Mouse (Mus musculus) heart, postnatal 0 days (tissue): ENCODE measurements around the gene Dgcr8. TPM values are rescaled to one million over a fixed set of nuclear protein-coding genes. Genes with fewer than 3 reads are reported as not detected.

Experiments used
- ATAC-seq: fragments of 200-750 bp; cut with Nextera tagmentation; 2 replicates; pipeline ENCODE4 v1.8.0; 2017; ENCODE audit warnings: low read depth, moderate number of reproducible peaks, moderate library complexity; ENCODE audit not compliant: insufficient read depth
- DNase-seq: peaks from one replicate; pipeline ENCODE4 v3.0.0-alpha.2; 2016; ENCODE audit warnings: low spot score
- H3K27ac ChIP-seq: fragments of 300-500 bp; sonication (generic); 2 replicates; pipeline ENCODE4 v1.5.1; 2014; ENCODE audit warnings: low read depth, mild to moderate bottlenecking
- H3K27me3 ChIP-seq: fragments of 300-500 bp; sonication (generic); 2 replicates; pipeline ENCODE4 v1.6.1; 2014; ENCODE audit warnings: low read length, mixed read lengths; ENCODE audit not compliant: control insufficient read depth, insufficient read depth
- H3K36me3 ChIP-seq: fragments of 300-500 bp; sonication (generic); replicated peaks from 2 replicates; pipeline ENCODE4 v1.6.1; 2014; ENCODE audit warnings: low read length, mixed read lengths; ENCODE audit not compliant: control insufficient read depth, insufficient read depth
- H3K4me1 ChIP-seq: fragments of 300-500 bp; sonication (generic); 2 replicates; pipeline ENCODE4 v1.6.1; 2014; ENCODE audit warnings: antibody characterized with exemption; ENCODE audit not compliant: control insufficient read depth, insufficient read depth
- H3K4me2 ChIP-seq: fragments of 300-500 bp; sonication (generic); 2 replicates; pipeline ENCODE4 v1.6.1; 2014; ENCODE audit warnings: low read depth, mild to moderate bottlenecking, low read length, moderate library complexity
- H3K4me3 ChIP-seq: fragments of 300-500 bp; sonication (generic); 2 replicates; pipeline ENCODE4 v1.5.1; 2014; ENCODE audit warnings: low read depth, low read length
- H3K9ac ChIP-seq: fragments of 300-500 bp; sonication (generic); replicated peaks from 2 replicates; pipeline ENCODE4 v1.6.1; 2014; ENCODE audit warnings: low read depth, low read length, mixed read lengths
- H3K9me3 ChIP-seq: fragments of 300-500 bp; sonication (generic); replicated peaks from 2 replicates; pipeline ENCODE4 v1.6.1; 2016; ENCODE audit warnings: low read length; ENCODE audit not compliant: control insufficient read depth
- CTCF ChIP-seq: IDR thresholded peaks from 2 replicates; pipeline ENCODE4 v1.5.1; 2016; ENCODE audit warnings: antibody characterized with exemption, control low read depth, low read depth
- EP300 ChIP-seq: IDR thresholded peaks from 2 replicates; pipeline ENCODE4 v1.6.1; 2016; ENCODE audit warnings: antibody characterized with exemption, low read depth
- WGBS: fragments of 180-500 bp; shearing (Covaris S2); extraction: QIAGEN DNeasy Blood & Tissue Kit; methylation state at CpG from one replicate; pipeline ENCODE4 v1.1.7; 2014; 5-methylcytosine and 5-hydroxymethylcytosine counted together
- polyA plus RNA-seq: library from polyadenylated mRNA; unstranded; fragments of >200 nt; fragmentation: Nextera tagmentation; extraction: Ambion mirVana; gene quantifications from 2 replicates; pipeline ENCODE4 v1.2.1, GENCODE M21; 2015
- total RNA-seq: library from RNA; depleted of rRNA; stranded (reverse); fragments of >200 nt; gene quantifications from 2 replicates; pipeline ENCODE4 v1.2.3, GENCODE M21; 2014; ENCODE audit warnings: low replicate concordance

Gene Dgcr8
- total and polyA plus RNA-seq, 2 experiments from 2014 or later = 8.9 to 23.5 TPM

GRCm38 (mm10) chr16:18235389-18236065, 53.5 kb downstream of the Dgcr8 start:
- Histone ChIP-seq H3K4me2 (peak overlapping the region; percentile 93), H3K4me3 (peak overlapping the region; percentile 89), H3K27ac (peak overlapping the region; percentile 90), H3K9ac (peak overlapping the region; percentile 90), H3K9me3 (no peaks in the 10 kb centered on the region), H3K36me3 (peaks cover 27% of the 10 kb centered on the region), H3K4me1 (peaks cover 37% of the 10 kb centered on the region), H3K27me3 (no peaks in the 10 kb centered on the region)
- ATAC-seq (peak; percentile 62), DNase-seq (peak; percentile 70)
- TF ChIP-seq EP300 (no peak), CTCF (no peak)
- WGBS = 3% methylated on average over 19 of the region's 19 CpGs

- under 1% methylated on average over 76 of the region's 79 CpGs for WGBS
- TF ChIP-seq CTCF (no peak), EP300 (no peak)
- ATAC-seq (peak; percentile 82), DNase-seq (peak; percentile 63)
- Histone ChIP-seq H3K36me3 (peaks cover 20% of the 10 kb centered on the region), H3K9ac (peak within 1 kb of the TSS; percentile 90), H3K4me2 (peak within 1 kb of the TSS; percentile 93), H3K4me1 (peaks cover 44% of the 10 kb centered on the region), H3K27me3 (no peaks in the 10 kb centered on the region), H3K9me3 (no peaks in the 10 kb centered on the region), H3K4me3 (peak within 1 kb of the TSS; percentile 89), H3K27ac (peak within 1 kb of the TSS; percentile 90)
Observed at GRCm38 (mm10) chr16:18234671-18235388, 54.2 kb downstream of the Dgcr8 start, which contains the start of gene Zdhhc8. Gene Zdhhc8 (minus strand): TSS chr16:18235136.

GRCm38 (mm10) chr16:18233919-18234670, 55.0 kb downstream of the Dgcr8 start:
- Histone ChIP-seq H3K4me1 (peaks cover 52% of the 10 kb centered on the region), H3K4me2 (peak overlapping the region; percentile 93), H3K9ac (peak overlapping the region; percentile 90), H3K27me3 (no peaks in the 10 kb centered on the region), H3K36me3 (peaks cover 14% of the 10 kb centered on the region), H3K4me3 (peak overlapping the region; percentile 89), H3K27ac (peak overlapping the region; percentile 90), H3K9me3 (no peaks in the 10 kb centered on the region)
- no peak for ATAC-seq
- TF ChIP-seq EP300 (no peak), CTCF (no peak)
- no peak for DNase-seq
- WGBS = 9% methylated on average over 13 of the region's 13 CpGs

GRCm38 (mm10) chr16:18233451-18233850, 55.6 kb downstream of the Dgcr8 start:
- DNase-seq = no peak
- Histone ChIP-seq H3K9ac (peak overlapping the region; percentile 90; the same call in 1 of the 2 replicates), H3K4me3 (peak overlapping the region; percentile 89; the same call in 1 of the 2 replicates), H3K9me3 (no peaks in the 10 kb centered on the region), H3K27ac (no peak overlapping the region), H3K4me2 (peak overlapping the region; percentile 93; the same call in 1 of the 2 replicates), H3K36me3 (peaks cover 8% of the 10 kb centered on the region), H3K27me3 (no peaks in the 10 kb centered on the region), H3K4me1 (peaks cover 58% of the 10 kb centered on the region)
- WGBS = 28% methylated on average over 1 of the region's 1 CpGs
- ATAC-seq = no peak
- TF ChIP-seq EP300 = no peak
- no peak for TF ChIP-seq CTCF

GRCm38 (mm10) chr16:18231451-18231850, 57.6 kb downstream of the Dgcr8 start:
- H3K4me2 ChIP-seq = 0 out of 2 replicates have a peak overlapping the region, but pooled peaks have one; percentile 1
- H3K27me3 ChIP-seq = no peaks in the 10 kb centered on the region
- peak overlapping the region; percentile 93 for H3K27ac ChIP-seq
- WGBS = 70% methylated on average over 4 of the region's 4 CpGs
- H3K9me3 ChIP-seq = no peaks in the 10 kb centered on the region
- no peak for TF ChIP-seq CTCF
- TF ChIP-seq EP300 = no peak
- no peak for DNase-seq
- peaks cover 16% of the 10 kb centered on the region for H3K36me3 ChIP-seq
- H3K9ac ChIP-seq = no peak overlapping the region
- peaks cover 58% of the 10 kb centered on the region for H3K4me1 ChIP-seq
- ATAC-seq = no peak
- no peak overlapping the region for H3K4me3 ChIP-seq
